Mouse (Mus musculus): ENCODE measurements around the gene Gm1604a.
"Not testable (repeated sequence)": the region's sequence is repeated elsewhere in the genome, so short reads cannot be mapped to it uniquely, and the experiment has no call there.

DNA sequence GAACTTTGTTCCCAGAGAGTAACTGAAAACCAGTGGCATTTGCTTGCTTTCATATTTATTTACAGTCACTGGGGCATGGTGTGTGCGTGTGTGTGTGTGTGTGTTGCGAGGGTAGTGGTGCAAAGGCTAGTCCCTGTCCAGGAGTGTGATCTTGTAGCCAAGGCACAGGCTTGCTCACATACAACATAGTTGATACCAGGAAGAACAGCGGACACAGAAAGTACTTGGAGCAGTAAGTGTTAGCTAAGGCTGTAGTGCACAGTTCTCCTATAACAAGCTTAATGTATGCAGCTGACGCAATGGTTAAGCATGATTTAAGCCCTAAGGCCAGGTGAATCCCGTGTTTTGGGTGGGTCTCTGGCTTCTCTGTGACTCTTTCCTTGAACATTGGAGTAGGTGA, 46.0 kb upstream of the Gm1604a start:
- TF ChIP-seq CTCF (conservative IDR thresholded peaks at IDR 0.05; ENCODE audit: insufficient read depth, insufficient read length, low read depth, low read length); POLR2A (IDR thresholded peaks at IDR 0.05; ENCODE audit: low read depth, low read length): not testable (repeated sequence)

Data from kidney, adult 2 months (tissue).